Comparison of ENCODE assay signal across 15 mouse cellular contexts in the genomic region with DNA sequence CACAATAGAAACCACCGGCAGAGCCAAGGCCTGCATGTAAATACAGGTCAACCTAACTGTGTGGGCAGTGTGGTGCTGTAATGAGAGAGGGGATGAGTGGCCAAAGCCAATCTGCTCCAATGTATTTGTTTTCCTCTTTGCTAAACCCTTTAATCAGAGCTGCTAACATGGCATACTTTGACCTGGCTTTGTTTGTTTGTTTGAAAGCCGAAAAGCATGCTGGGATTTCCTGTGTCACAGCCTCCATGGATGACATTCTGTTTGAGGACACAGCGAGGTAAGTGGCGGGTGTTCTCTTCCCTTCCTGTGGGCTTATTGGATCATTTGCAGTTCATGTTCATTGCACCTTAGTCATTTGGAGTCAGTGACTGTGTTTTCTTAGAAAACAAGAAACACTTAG. TPM values are rescaled to one million over a fixed set of nuclear protein-coding genes. Genes with fewer than 3 reads are reported as not detected.
"Had no signal": no experiment of that assay in that cellular context is flagged by ENCODE, and none has a peak within 500 bp of the region (broad histone marks: within the 10 kb centered on the region; RNA-seq: fewer than 3 reads in every experiment).

No protein-coding gene starts in this region.

- H3K4me3 ChIP-seq: left cerebral cortex, adult 2 months had no signal

- ATAC-seq: hindbrain, postnatal 0 days; intestine, postnatal 0 days; lung, postnatal 0 days had no signal

- H3K27ac ChIP-seq: hindbrain, postnatal 0 days; left cerebral cortex, adult 2 months; liver, embryonic 14.5 days; macrophage had no signal

- H3K4me2 ChIP-seq: lung, embryonic 14.5 days had no signal

- H3K9ac ChIP-seq: liver, embryonic 14.5 days; lung, embryonic 14.5 days had no signal

- DNase-seq: kidney, adult 9 months; kidney, postnatal 25 days; layer of hippocampus, postnatal 36 days; lung, embryonic 14.5 days; midbrain, embryonic 14.5 days; thymus, adult 18-20 months had no signal

RNA-seq across cellular contexts. Expression of gene Acot12, which starts 8.7 kb away (rescaled TPM):
- polyA plus RNA-seq: limb, embryonic 11.5 days; lung, embryonic 14.5 days; lung, postnatal 0 days; macrophage; midbrain, embryonic 14.5 days; neural tube, embryonic 11.5 days; spleen, adult 2 months had no signal
